Mouse (Mus musculus) liver, embryonic 12.5 days (tissue): ENCODE results near the gene Brox. TPM values are rescaled to one million over a fixed set of nuclear protein-coding genes. Genes with fewer than 3 reads are reported as not detected.

Experiments
- polyA plus RNA-seq: library from polyadenylated mRNA; unstranded; fragments of >200 nt; fragmentation: Nextera tagmentation; extraction: Ambion mirVana; gene quantifications from 2 replicates; pipeline ENCODE4 v1.2.1, GENCODE M21; 2016

The Brox gene
- polyA plus RNA-seq, 1 experiment from 2014 or later = 24.4 TPM

Other genes starting within 250 kb of the Brox start
- 4.0 and 5.1 TPM in 2 replicates for gene Disp1, start 75.7 kb downstream of the Brox start, polyA plus RNA-seq
- gene Aida, start 679 bp downstream of the Brox start, polyA plus RNA-seq = 26.7 and 26.9 TPM in 2 replicates
- gene Mia3, start 72.3 kb upstream of the Brox start, polyA plus RNA-seq = 48.0 and 49.3 TPM in 2 replicates
- gene Taf1a, start 91.7 kb upstream of the Brox start, polyA plus RNA-seq = 9.5 and 9.6 TPM in 2 replicates
- 0.05 TPM in 2 replicates for gene Hhipl2, start 120.9 kb upstream of the Brox start, polyA plus RNA-seq